Comparison of ENCODE assay signal across 17 mouse cellular contexts in genomic region chr19:7304801-7305200, GRCm38 (mm10). TPM values are rescaled to one million over a fixed set of nuclear protein-coding genes. Genes with fewer than 3 reads are reported as not detected.
DNase-seq lines count a peak whose midpoint lies in the region; ATAC-seq and TF ChIP-seq lines count a peak whose summit lies in the region.
"Had no signal": no experiment of that assay in that cellular context is flagged by ENCODE, and none has a peak within 500 bp of the region (broad histone marks: within the 10 kb centered on the region; RNA-seq: fewer than 3 reads in every experiment).

No protein-coding gene starts in this region.

- WGBS in limb, embryonic 13.5 days: 70% methylated on average over 2 of the region's 2 CpGs
- WGBS in limb, embryonic 10.5 days: 88% methylated on average over 2 of the region's 2 CpGs
- 50% methylated on average over 2 of the region's 2 CpGs for WGBS in stomach, embryonic 16.5 days
- WGBS in thymus, adult 2 months: 94% methylated on average over 2 of the region's 2 CpGs

- H3K27ac ChIP-seq in limb, embryonic 13.5 days: peak overlapping the region; percentile 28; the same call in 1 of the 2 replicates
- H3K27ac ChIP-seq in limb, embryonic 10.5 days: no peak overlapping the region
- H3K27ac ChIP-seq in stomach, embryonic 16.5 days (ENCODE audit: low read length): peak overlapping the region; percentile 56; the same call in 1 of the 2 replicates
- H3K27ac ChIP-seq in thymus, adult 2 months (ENCODE audit: control insufficient read depth, insufficient read depth, low read length): no peak overlapping the region
- H3K27ac ChIP-seq: forebrain, embryonic 15.5 days; hindbrain, embryonic 15.5 days; neural tube, embryonic 13.5 days had no signal

- H3K4me1 ChIP-seq in limb, embryonic 13.5 days: peaks cover 36% of the 10 kb centered on the region
- peaks cover 26% of the 10 kb centered on the region for H3K4me1 ChIP-seq in limb, embryonic 10.5 days
- peaks cover 73% of the 10 kb centered on the region for H3K4me1 ChIP-seq in stomach, embryonic 16.5 days (ENCODE audit: control insufficient read depth, insufficient read depth, low read length)
- H3K4me1 ChIP-seq in thymus, adult 2 months (replicated peaks; ENCODE audit: control insufficient read depth, insufficient read depth, low read length): peaks cover 11% of the 10 kb centered on the region

- no peak overlapping the region for H3K4me2 ChIP-seq in limb, embryonic 13.5 days (replicated peaks)
- H3K4me2 ChIP-seq in stomach, embryonic 16.5 days (ENCODE audit: low read depth, low read length): no peak overlapping the region
- H3K4me2 ChIP-seq: forebrain, embryonic 15.5 days; heart, embryonic 13.5 days; hindbrain, embryonic 15.5 days; neural tube, embryonic 13.5 days had no signal

- H3K4me3 ChIP-seq in limb, embryonic 13.5 days: no peak overlapping the region
- H3K4me3 ChIP-seq in limb, embryonic 10.5 days: no peak overlapping the region
- H3K4me3 ChIP-seq in stomach, embryonic 16.5 days (replicated peaks; ENCODE audit: low read length): no peak overlapping the region
- H3K4me3 ChIP-seq in thymus, adult 2 months (ENCODE audit: control insufficient read depth, insufficient read depth, low read length): no peak overlapping the region
- H3K4me3 ChIP-seq: forebrain, embryonic 15.5 days; heart, embryonic 13.5 days; hindbrain, embryonic 15.5 days; neural tube, embryonic 13.5 days had no signal

- no peak for ATAC-seq in limb, embryonic 13.5 days (ENCODE audit: low FRiP score, low read depth)
- no peak for ATAC-seq in stomach, embryonic 16.5 days (ENCODE audit: insufficient read depth, low FRiP score)
- ATAC-seq: forebrain, embryonic 15.5 days had no signal

- H3K27me3 ChIP-seq in limb, embryonic 13.5 days: no peaks in the 10 kb centered on the region
- no peaks in the 10 kb centered on the region for H3K27me3 ChIP-seq in limb, embryonic 10.5 days (ENCODE audit: low read depth, poor library complexity, severe bottlenecking)
- H3K27me3 ChIP-seq in stomach, embryonic 16.5 days (ENCODE audit: control insufficient read depth, insufficient read depth, low read length): no peaks in the 10 kb centered on the region
- H3K27me3 ChIP-seq in thymus, adult 2 months (ENCODE audit: control insufficient read depth, insufficient read depth, low read length): no peaks in the 10 kb centered on the region
- H3K27me3 ChIP-seq: forebrain, embryonic 15.5 days; heart, embryonic 13.5 days; hindbrain, embryonic 15.5 days; neural tube, embryonic 13.5 days had no signal

- H3K36me3 ChIP-seq in limb, embryonic 13.5 days: peaks cover 4% of the 10 kb centered on the region
- peaks cover 14% of the 10 kb centered on the region for H3K36me3 ChIP-seq in limb, embryonic 10.5 days
- no peaks in the 10 kb centered on the region for H3K36me3 ChIP-seq in stomach, embryonic 16.5 days (ENCODE audit: control insufficient read depth, insufficient read depth, low read length)
- H3K36me3 ChIP-seq in thymus, adult 2 months (ENCODE audit: control insufficient read depth, insufficient read depth, low read length): no peaks in the 10 kb centered on the region
- H3K36me3 ChIP-seq: forebrain, embryonic 15.5 days; hindbrain, embryonic 15.5 days; neural tube, embryonic 13.5 days had no signal

- peak; percentile 47 to 66 for DNase-seq in heart, adult 9 months (ENCODE audit: low spot score in 2 of 2)
- no peak for DNase-seq in heart, postnatal 36 days
- no peak for DNase-seq in limb, embryonic 10.5 days (ENCODE audit: low spot score)
- peak; percentile 31 for DNase-seq in urinary bladder, postnatal 14 days (ENCODE audit: low spot score)
- no peak for DNase-seq in urinary bladder, postnatal 10 days (ENCODE audit: low spot score)
- no peak for DNase-seq in thymus, adult 2 months
- DNase-seq: adrenal gland, postnatal 10 days; cerebellum, adult 8-10 months; right cerebral cortex, postnatal 25 days; thymus, adult 18-20 months had no signal

- H3K9ac ChIP-seq in limb, embryonic 13.5 days: no peak overlapping the region
- H3K9ac ChIP-seq in stomach, embryonic 16.5 days (ENCODE audit: low read length): no peak overlapping the region
- H3K9ac ChIP-seq: forebrain, embryonic 15.5 days; heart, embryonic 13.5 days; hindbrain, embryonic 15.5 days; neural tube, embryonic 13.5 days had no signal

- intact Hi-C loops in heart, postnatal 36 days (cut with DNase I): loop anchor here (5.0 kb wide), 1 partner anchor 32 kb away; no protein-coding TSS in a partner anchor

- no peak for TF ChIP-seq CTCF in thymus, adult 2 months (IDR thresholded peaks at IDR 0.05; ENCODE audit: borderline replicate concordance, control insufficient read depth, extremely low read depth, insufficient read depth, low read length, poor library complexity)

- TF ChIP-seq POLR2A in thymus, adult 2 months (IDR thresholded peaks at IDR 0.05; ENCODE audit: control insufficient read depth, extremely low read depth, insufficient read depth, low read length, poor library complexity): no peak

- H3K9me3 ChIP-seq in limb, embryonic 13.5 days: no peaks in the 10 kb centered on the region
- H3K9me3 ChIP-seq in limb, embryonic 10.5 days (replicated peaks): no peaks in the 10 kb centered on the region
- H3K9me3 ChIP-seq in stomach, embryonic 16.5 days (replicated peaks; ENCODE audit: control insufficient read depth, low read length): no peaks in the 10 kb centered on the region
- H3K9me3 ChIP-seq: forebrain, embryonic 15.5 days; heart, embryonic 13.5 days; hindbrain, embryonic 15.5 days; neural tube, embryonic 13.5 days had no signal

RNA-seq across cellular contexts. Expression of gene Mark2, which starts 36.9 kb away (rescaled TPM):
- total RNA-seq in heart, postnatal 36 days (2021): 10 to 100 TPM; 42.8 to 51.2 TPM
- 38.2 and 44.3 TPM in 2 replicates for polyA plus RNA-seq in limb, embryonic 13.5 days (2015; fragmentation: Nextera tagmentation; extraction: Ambion mirVana)
- polyA plus RNA-seq in limb, embryonic 10.5 days (2016; fragmentation: Nextera tagmentation; extraction: Ambion mirVana): 50.1 and 53.4 TPM in 2 replicates
- 41.2 and 42.7 TPM in 2 replicates for polyA plus RNA-seq in stomach, embryonic 16.5 days (2015; fragmentation: Nextera tagmentation; extraction: Ambion mirVana)
- polyA plus RNA-seq in thymus, adult 2 months (2012; rRNA removed): 189 and 212 TPM in 2 replicates

RNA-seq across cellular contexts. Expression of gene Rcor2, which starts 37.7 kb away (rescaled TPM):
- total RNA-seq in heart, postnatal 36 days (2021): 1 to 10 TPM; 5.4 to 7.8 TPM
- 24.9 and 25.0 TPM in 2 replicates for polyA plus RNA-seq in limb, embryonic 13.5 days (2015; fragmentation: Nextera tagmentation; extraction: Ambion mirVana)
- polyA plus RNA-seq in limb, embryonic 10.5 days (2016; fragmentation: Nextera tagmentation; extraction: Ambion mirVana): 54.9 and 63.1 TPM in 2 replicates
- 5.4 and 9.7 TPM in 2 replicates for polyA plus RNA-seq in stomach, embryonic 16.5 days (2015; fragmentation: Nextera tagmentation; extraction: Ambion mirVana)
- 31.2 and 42.8 TPM in 2 replicates for polyA plus RNA-seq in thymus, adult 2 months (2012; rRNA removed)
- total RNA-seq: monocyte, adult 5-6 weeks had no signal

Comparison
In these comparisons a context has a peak if more than half of its experiments do, and no peak if none do; other contexts are left out.
1. DNase-seq: peak in heart, adult 9 months (2 of 2) and urinary bladder, postnatal 14 days (single experiment); none in heart, postnatal 36 days (0 of 2), limb, embryonic 10.5 days (single experiment), urinary bladder, postnatal 10 days (single experiment) and thymus, adult 2 months (single experiment).
2. H3K27ac ChIP-seq: peak in limb, embryonic 13.5 days (single experiment) and stomach, embryonic 16.5 days (single experiment); none in limb, embryonic 10.5 days (single experiment) and thymus, adult 2 months (single experiment).